Mouse (Mus musculus) liver, embryonic 13.5 days (tissue): ENCODE measurements around the gene Agl. TPM values are rescaled to one million over a fixed set of nuclear protein-coding genes. Genes with fewer than 3 reads are reported as not detected.
A peak's percentile ranks its signal among the peaks of the same experiment; 100 is the strongest.

Experiments
- ATAC-seq: fragments of 200-750 bp; cut with Nextera tagmentation; 2 replicates; pipeline ENCODE4 v1.8.0; 2017; ENCODE audit warnings: low read depth, mild to moderate bottlenecking, moderate number of reproducible peaks, moderate library complexity
- DNase-seq: peaks from one replicate; pipeline ENCODE4 v3.0.0; 2022
- H3K27ac ChIP-seq: fragments of 300-500 bp; sonication (generic); 2 replicates; pipeline ENCODE4 v1.5.1; 2015; ENCODE audit warnings: moderate library complexity, mild to moderate bottlenecking, inconsistent platforms
- H3K27me3 ChIP-seq: fragments of 300-500 bp; sonication (generic); 2 replicates; pipeline ENCODE4 v1.6.1; 2015; ENCODE audit warnings: mild to moderate bottlenecking, inconsistent platforms
- H3K36me3 ChIP-seq: fragments of 300-500 bp; sonication (generic); 2 replicates; pipeline ENCODE4 v1.6.1; 2015; ENCODE audit warnings: mild to moderate bottlenecking, inconsistent platforms
- H3K4me1 ChIP-seq: fragments of 300-500 bp; sonication (generic); replicated peaks from 2 replicates; pipeline ENCODE4 v1.6.1; 2015; ENCODE audit warnings: inconsistent platforms
- H3K4me2 ChIP-seq: fragments of 300-500 bp; sonication (generic); 2 replicates; pipeline ENCODE4 v1.6.1; 2015; ENCODE audit warnings: inconsistent platforms, mild to moderate bottlenecking, moderate library complexity
- H3K4me3 ChIP-seq: fragments of 300-500 bp; sonication (generic); replicated peaks from 2 replicates; pipeline ENCODE4 v1.5.1; 2015; ENCODE audit warnings: mild to moderate bottlenecking, inconsistent platforms
- H3K9ac ChIP-seq: fragments of 300-500 bp; sonication (generic); 2 replicates; pipeline ENCODE4 v1.6.1; 2015; ENCODE audit warnings: mild to moderate bottlenecking, inconsistent platforms
- H3K9me3 ChIP-seq: fragments of 300-500 bp; sonication (generic); replicated peaks from 2 replicates; pipeline ENCODE4 v1.6.1; 2016; ENCODE audit warnings: inconsistent platforms
- WGBS: fragments of 180-500 bp; shearing (Covaris S2); methylation state at CpG from one replicate; pipeline ENCODE4 v1.1.7; 2015; ENCODE audit not compliant: insufficient replicate concordance; 5-methylcytosine and 5-hydroxymethylcytosine counted together
- polyA plus RNA-seq: library from polyadenylated mRNA; unstranded; fragments of >200 nt; fragmentation: Nextera tagmentation; extraction: Ambion mirVana; gene quantifications from 2 replicates; pipeline ENCODE4 v1.2.1, GENCODE M21; 2015

Agl gene
- polyA plus RNA-seq, 1 experiment from 2014 or later: 4.4 TPM

DNA sequence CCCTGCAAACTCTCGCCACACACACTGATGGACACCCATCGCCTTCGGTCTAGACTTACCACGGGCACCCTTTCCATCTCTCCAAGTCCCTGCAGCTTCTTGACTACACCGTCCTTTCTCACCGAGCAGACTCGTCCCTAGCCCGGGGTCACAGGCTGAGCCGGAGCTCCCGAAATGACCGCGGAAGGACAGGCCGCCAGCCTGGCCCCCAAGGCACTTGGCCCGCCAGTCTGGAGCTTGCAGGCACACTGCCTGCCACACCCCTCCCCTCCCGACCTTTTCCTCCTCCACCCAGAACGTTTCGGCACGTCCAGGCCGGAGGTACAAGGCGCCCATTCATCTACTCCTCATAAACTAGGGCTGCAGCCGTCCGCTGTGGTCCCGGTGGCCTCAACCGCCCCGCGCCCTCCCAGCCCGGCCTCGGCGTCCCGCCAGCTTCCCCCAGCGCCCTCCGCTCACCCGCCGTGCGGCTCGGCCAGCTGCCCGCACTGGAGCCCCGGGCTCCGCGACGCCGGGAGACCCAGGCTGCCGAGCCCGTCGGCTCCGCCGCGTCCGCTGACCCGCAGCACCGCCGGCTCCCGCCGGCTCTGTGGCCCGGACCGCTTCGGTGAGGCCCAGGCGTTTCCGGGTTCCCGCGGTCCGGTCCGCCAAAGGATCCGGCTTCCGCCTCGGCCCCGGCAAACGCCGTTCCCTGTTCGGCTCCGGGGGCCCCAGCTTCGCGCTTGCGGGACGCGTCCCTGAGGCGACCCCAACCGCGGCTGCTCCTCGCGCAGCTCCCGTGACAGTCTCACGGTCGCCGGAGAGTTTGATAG is 96.1 kb downstream of the Agl start:
- DNase-seq (peak; percentile 70), ATAC-seq (peak; percentile 93)
- no peaks in the 10 kb centered on the region for H3K36me3 ChIP-seq
- no peaks in the 10 kb centered on the region for H3K27me3 ChIP-seq
- H3K9me3 ChIP-seq: no peaks in the 10 kb centered on the region
- under 1% methylated on average over 85 of the region's 85 CpGs for WGBS
- H3K4me1 ChIP-seq: peaks cover 38% of the 10 kb centered on the region
- peak overlapping the region; percentile 98 for H3K9ac ChIP-seq
- H3K4me3 ChIP-seq: peak overlapping the region; percentile 98
- H3K4me2 ChIP-seq: peak overlapping the region; percentile 80
- peak overlapping the region; percentile 90 for H3K27ac ChIP-seq

DNA sequence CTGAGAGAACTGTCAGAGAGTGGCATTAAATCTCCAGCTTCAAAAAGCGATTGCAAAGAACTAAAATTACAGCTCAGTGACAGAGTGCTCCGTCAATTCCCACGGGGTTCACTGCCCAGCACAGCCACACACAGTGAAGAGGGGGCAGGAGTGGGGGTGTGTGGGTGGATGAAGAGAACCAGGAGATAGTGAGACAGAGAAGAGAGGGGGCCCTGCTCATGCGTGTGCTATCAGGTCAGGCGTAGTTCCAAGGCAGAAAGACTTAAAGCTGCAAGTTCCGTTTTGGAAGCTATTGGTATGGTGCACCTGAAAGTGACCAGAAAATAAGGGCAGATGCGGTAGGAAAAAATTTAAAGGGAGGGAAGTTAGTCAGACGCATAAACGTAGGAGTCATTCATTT is 97.0 kb downstream of the Agl start:
- Histone ChIP-seq H3K9ac (peak overlapping the region; percentile 98), H3K27ac (peak overlapping the region; percentile 90), H3K4me3 (peak overlapping the region; percentile 98), H3K4me2 (peak overlapping the region; percentile 80), H3K36me3 (no peaks in the 10 kb centered on the region), H3K27me3 (no peaks in the 10 kb centered on the region), H3K4me1 (peaks cover 44% of the 10 kb centered on the region), H3K9me3 (no peaks in the 10 kb centered on the region)
- WGBS: 35% methylated on average over 9 of the region's 9 CpGs
- DNase-seq (peak; percentile 26), ATAC-seq (peak; percentile 65)

DNA sequence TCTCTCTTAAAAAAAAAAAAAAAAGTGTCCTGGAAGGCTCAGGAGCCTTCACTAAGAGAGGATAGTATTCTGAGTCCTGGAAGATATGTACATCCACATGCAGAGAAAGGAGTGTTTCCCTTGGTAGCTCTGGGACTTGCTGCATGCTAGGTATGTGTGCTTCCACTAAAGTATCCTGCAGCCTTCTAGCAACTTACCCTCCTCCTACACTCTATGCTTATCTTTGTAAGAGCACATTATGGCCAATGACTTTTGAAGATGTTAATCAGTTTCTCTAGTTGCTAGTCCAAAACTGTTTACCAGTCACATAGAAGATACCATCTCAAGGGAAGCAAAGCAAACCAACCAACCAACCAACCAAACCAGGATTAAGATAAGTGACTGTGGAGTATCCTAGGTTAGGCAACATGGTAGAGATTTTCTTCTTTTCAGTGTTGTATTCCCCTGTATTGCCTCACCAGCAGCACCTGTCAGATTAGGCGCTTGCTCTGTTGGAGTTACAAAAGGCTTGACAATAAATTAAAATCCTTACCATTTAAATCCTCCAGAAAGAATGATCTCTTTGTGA is 102.2 kb downstream of the Agl start:
- H3K4me2 ChIP-seq: no peak overlapping the region
- 0 out of 2 replicates have a peak overlapping the region, but pooled peaks have one; percentile 36 for H3K27ac ChIP-seq
- H3K9me3 ChIP-seq: no peaks in the 10 kb centered on the region
- WGBS: 93% methylated on average over 1 of the region's 1 CpGs
- no peak overlapping the region for H3K9ac ChIP-seq
- H3K4me3 ChIP-seq: no peak overlapping the region
- H3K27me3 ChIP-seq: no peaks in the 10 kb centered on the region
- no peak for DNase-seq
- ATAC-seq: peak; percentile 72
- H3K36me3 ChIP-seq: peaks cover 7% of the 10 kb centered on the region; the same call in 1 of the 2 replicates
- peaks cover 43% of the 10 kb centered on the region for H3K4me1 ChIP-seq

DNA sequence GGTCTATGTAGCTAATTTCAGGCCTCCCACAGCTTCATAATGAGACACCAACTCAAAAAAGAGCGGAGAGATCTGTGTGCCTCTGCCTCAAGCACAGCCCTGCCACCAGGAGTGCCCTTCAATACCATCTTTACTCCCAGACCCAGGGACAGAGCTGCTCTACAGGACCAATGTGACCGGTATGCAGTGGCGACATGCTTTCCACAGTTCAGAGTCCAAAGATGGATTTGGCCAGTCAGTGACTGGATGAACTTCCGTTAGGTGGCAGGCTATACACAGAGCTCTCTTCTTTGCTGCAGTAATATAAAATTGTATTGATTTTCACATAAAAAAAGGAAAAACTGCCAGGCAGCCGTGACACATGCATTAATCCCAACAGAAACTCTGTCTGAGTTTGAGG is 104.1 kb downstream of the Agl start:
- WGBS: 86% methylated on average over 5 of the region's 5 CpGs
- Histone ChIP-seq H3K9ac (no peak overlapping the region), H3K27ac (peak overlapping the region; percentile 18; the same call in 1 of the 2 replicates), H3K27me3 (no peaks in the 10 kb centered on the region), H3K4me2 (no peak overlapping the region), H3K36me3 (peaks cover 9% of the 10 kb centered on the region), H3K9me3 (no peaks in the 10 kb centered on the region), H3K4me1 (peaks cover 35% of the 10 kb centered on the region), H3K4me3 (no peak overlapping the region)
- ATAC-seq: no peak
- DNase-seq: no peak

DNA sequence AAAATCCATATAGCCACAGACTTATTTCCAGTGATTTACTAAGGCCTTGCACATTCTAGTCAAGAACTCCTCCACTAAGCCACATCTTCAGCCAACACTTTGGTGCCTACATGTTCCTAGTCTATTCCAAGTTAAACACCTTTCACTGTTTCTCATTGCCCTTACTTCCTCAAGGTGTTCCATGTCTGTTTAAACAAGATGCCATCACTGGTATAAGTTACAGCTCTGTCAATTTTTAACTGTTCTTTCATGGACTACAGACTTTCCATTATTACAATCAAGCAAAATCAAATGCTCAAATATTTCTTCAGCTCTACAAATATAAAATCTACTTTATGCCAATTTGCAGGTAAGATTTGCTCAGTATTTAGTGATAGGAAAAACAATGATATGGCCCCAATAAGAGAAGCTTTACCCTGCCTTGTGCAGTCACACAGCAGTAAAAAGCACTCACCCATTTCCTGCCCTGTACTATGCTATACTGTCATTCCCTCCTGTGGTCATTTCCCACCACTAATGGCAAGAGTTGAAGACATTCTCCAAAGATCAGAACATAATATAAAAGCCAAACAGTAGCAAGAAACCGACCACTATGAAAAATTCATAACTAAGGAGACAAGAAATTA is 105.2 kb downstream of the Agl start:
- WGBS: 78% methylated on average over 1 of the region's 1 CpGs
- H3K36me3 ChIP-seq: peaks cover 9% of the 10 kb centered on the region
- no peak overlapping the region for H3K9ac ChIP-seq
- peaks cover 37% of the 10 kb centered on the region for H3K4me1 ChIP-seq
- DNase-seq (no peak), ATAC-seq (no peak)
- H3K9me3 ChIP-seq: no peaks in the 10 kb centered on the region
- H3K27ac ChIP-seq: no peak overlapping the region
- no peaks in the 10 kb centered on the region for H3K27me3 ChIP-seq
- H3K4me2 ChIP-seq: no peak overlapping the region
- no peak overlapping the region for H3K4me3 ChIP-seq

DNA sequence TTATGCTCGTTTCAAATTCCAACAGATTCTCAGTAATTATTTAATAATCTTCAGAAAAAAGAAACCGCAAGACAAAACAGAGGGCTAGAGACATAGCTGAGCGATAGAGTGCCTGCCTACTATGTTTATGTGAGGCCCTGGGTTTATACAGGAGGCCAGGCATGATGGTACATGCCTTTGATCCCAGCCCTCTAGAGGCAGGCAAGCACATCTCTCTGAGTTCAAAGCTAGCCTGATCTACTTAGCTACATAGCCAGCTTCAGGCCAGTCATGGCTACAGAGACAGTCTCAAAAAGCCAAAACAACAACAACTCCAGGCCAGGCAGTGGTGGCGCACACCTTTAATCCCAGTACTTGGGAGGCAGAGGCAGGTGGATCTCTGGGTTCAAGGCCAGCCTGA is 106.4 kb downstream of the Agl start:
- H3K27ac ChIP-seq: no peak overlapping the region
- no peak overlapping the region for H3K4me3 ChIP-seq
- no peak for DNase-seq
- H3K27me3 ChIP-seq: no peaks in the 10 kb centered on the region
- no peak overlapping the region for H3K9ac ChIP-seq
- H3K4me2 ChIP-seq: no peak overlapping the region
- peaks cover 41% of the 10 kb centered on the region for H3K4me1 ChIP-seq
- ATAC-seq: no peak
- peaks cover 9% of the 10 kb centered on the region for H3K36me3 ChIP-seq
- no peaks in the 10 kb centered on the region for H3K9me3 ChIP-seq
- 89% methylated on average over 4 of the region's 4 CpGs for WGBS

DNA sequence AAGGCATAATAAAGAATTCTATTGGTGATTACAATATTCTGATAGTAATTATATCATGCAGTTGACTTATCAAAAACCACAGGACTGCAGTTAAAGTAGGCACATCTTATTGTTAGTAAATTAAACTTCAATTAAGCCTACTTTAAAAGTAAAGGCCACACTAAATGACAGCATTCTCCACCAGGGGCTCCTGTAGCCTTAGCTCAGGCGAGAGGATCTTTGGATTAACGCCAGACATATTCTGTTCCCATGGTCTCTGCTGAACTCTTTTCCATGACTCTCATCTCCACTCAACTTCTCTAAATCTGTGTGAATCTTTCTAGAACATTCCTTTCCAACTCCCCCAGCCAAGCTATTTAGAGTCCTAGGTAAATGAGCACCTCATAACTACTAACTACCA is 109.2 kb downstream of the Agl start:
- Histone ChIP-seq H3K9me3 (no peaks in the 10 kb centered on the region), H3K27me3 (no peaks in the 10 kb centered on the region), H3K4me1 (peaks cover 40% of the 10 kb centered on the region), H3K4me3 (no peak overlapping the region), H3K9ac (no peak overlapping the region), H3K27ac (0 out of 2 replicates have a peak overlapping the region, but pooled peaks have one; percentile 25), H3K36me3 (peaks cover 7% of the 10 kb centered on the region), H3K4me2 (no peak overlapping the region)
- WGBS: 78% methylated on average over 2 of the region's 2 CpGs
- DNase-seq (no peak), ATAC-seq (no peak)

DNA sequence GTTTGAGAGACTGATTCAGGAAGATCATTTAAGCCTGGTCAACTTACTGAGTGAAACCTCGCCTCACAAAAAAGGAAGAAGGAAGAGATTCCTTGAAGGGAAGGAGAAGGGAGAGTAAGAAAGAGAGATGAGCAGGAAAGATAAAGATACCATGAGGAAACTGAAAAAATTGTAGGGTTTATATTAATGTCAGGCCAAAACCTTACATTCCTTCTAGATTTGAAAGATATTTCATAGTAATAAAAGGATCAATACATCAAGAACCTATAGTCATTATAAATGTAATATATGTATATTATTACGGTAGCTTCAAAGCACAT is 112.3 kb downstream of the Agl start:
- H3K9ac ChIP-seq: peak overlapping the region; percentile 55
- DNase-seq: no peak
- peak overlapping the region; percentile 80 for H3K27ac ChIP-seq
- 0 out of 2 replicates have a peak overlapping the region, but pooled peaks have one; percentile 3 for H3K4me3 ChIP-seq
- WGBS: 63% methylated on average over 2 of the region's 2 CpGs
- no peak for ATAC-seq
- no peaks in the 10 kb centered on the region for H3K27me3 ChIP-seq
- H3K4me2 ChIP-seq: peak overlapping the region; percentile 71
- H3K36me3 ChIP-seq: peaks cover 20% of the 10 kb centered on the region
- no peaks in the 10 kb centered on the region for H3K9me3 ChIP-seq
- H3K4me1 ChIP-seq: peaks cover 47% of the 10 kb centered on the region

DNA sequence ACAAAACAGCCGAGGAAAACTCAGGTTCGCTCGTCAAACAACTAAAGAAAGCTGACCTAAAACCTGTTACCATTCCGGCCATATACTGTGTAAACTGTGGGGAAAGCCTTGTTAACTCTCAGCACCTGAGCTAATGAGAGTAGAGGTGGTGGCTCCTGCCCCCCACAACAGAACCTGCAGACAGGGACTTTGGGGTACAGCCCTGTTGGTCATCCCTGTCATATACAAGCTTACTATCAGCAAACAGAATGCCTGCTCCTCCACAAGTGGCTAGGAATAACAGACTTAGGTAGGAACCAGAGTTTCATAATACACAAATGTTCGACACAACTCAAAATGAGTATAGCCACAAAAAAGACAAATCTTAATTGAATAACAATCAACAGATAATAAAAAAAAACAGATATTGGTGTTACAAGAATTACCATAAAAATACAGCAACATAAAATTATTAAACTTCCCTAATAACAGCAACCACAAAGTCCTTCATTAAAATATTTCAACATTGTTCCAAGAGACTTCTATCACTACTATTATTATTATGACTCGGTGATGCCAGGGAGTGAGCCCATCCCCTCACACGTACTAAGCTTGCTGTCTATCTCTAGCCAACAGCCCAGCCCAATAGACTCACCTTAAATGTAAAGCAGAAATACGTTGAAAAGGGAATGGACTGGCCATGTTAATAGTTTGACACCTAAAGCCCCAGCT is 112.9 kb downstream of the Agl start:
- Histone ChIP-seq H3K4me1 (peaks cover 47% of the 10 kb centered on the region), H3K9me3 (no peaks in the 10 kb centered on the region), H3K4me3 (peak overlapping the region; percentile 39), H3K27me3 (no peaks in the 10 kb centered on the region), H3K27ac (peak overlapping the region; percentile 98), H3K36me3 (peaks cover 25% of the 10 kb centered on the region), H3K9ac (peak overlapping the region; percentile 71), H3K4me2 (peak overlapping the region; percentile 71)
- ATAC-seq: peak; percentile 81
- 43% methylated on average over 8 of the region's 8 CpGs for WGBS
- peak; percentile 33 for DNase-seq

DNA sequence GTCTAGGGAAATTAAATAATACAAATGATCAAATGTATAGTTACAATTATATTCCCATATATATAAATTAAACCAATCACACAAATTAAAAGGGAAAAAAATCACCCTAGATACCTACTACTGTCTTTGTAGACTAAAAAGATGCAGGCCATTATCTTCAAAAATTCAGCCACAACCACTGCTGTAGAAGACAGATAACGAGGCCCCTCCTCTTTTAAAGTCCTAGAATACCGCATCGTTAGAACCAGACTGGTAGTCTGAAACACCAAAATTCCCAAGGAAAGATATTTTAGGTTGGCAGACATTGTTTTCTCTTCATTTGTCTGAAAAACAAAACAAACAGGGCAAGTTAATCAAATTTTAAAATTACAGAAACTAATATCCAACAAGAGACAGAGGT is 113.7 kb downstream of the Agl start:
- Histone ChIP-seq H3K27ac (peak overlapping the region; percentile 98), H3K4me2 (peak overlapping the region; percentile 71), H3K36me3 (peaks cover 22% of the 10 kb centered on the region), H3K9ac (peak overlapping the region; percentile 71), H3K27me3 (no peaks in the 10 kb centered on the region), H3K9me3 (no peaks in the 10 kb centered on the region), H3K4me3 (peak overlapping the region; percentile 39), H3K4me1 (peaks cover 44% of the 10 kb centered on the region)
- peak; percentile 73 for DNase-seq
- 11% methylated on average over 3 of the region's 3 CpGs for WGBS
- peak; percentile 89 for ATAC-seq
